Mouse (Mus musculus) embryonic fibroblast, embryonic 13.5 days (primary cell): Measurements from ENCODE around the gene Popdc2.

Experiments used
- CTCF ChIP-seq: IDR thresholded peaks from 2 replicates; pipeline ENCODE4 v1.5.1; 2011; ENCODE audit warnings: mild to moderate bottlenecking, control low read depth, low read length, moderate library complexity, borderline replicate concordance; ENCODE audit not compliant: insufficient read depth
- POLR2A ChIP-seq: IDR thresholded peaks from 2 replicates; pipeline ENCODE4 v1.6.1; 2011; ENCODE audit warnings: low read depth, mild to moderate bottlenecking, control low read depth, low read length, moderate library complexity

DNA sequence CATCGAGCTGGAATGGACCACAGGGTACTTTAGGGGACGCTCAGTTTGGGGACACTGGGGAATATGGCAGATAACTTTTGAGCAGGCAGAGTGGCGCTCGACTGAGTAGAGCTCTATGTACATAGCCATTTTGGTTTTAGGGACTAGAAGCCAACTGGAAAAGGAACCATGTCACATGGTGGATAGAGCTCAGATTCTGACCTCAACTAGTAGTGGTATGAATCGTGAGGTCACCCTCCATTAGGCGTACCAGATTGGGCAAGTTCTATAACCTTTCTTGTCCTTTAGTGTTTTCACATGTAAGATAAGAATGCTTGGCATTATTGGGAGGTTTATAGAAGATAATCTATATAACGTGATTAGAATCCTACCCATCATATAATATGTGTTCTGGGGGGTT is 28.3 kb downstream of the Popdc2 start:
- TF ChIP-seq CTCF (no peak), POLR2A (no peak)
